Mouse (Mus musculus) heart, embryonic 16.5 days (tissue): ENCODE results near the gene Tnfrsf13c. TPM values are rescaled to one million over a fixed set of nuclear protein-coding genes. Genes with fewer than 3 reads are reported as not detected.
A peak's percentile ranks its signal among the peaks of the same experiment; 100 is the strongest.

Experiments
- ATAC-seq: fragments of 200-750 bp; cut with Nextera tagmentation; replicated peaks from 2 replicates; pipeline ENCODE4 v1.8.0; 2017; ENCODE audit warnings: moderate number of reproducible peaks; ENCODE audit not compliant: insufficient read depth, low FRiP score; ENCODE audit errors: extremely low read depth
- H3K27ac ChIP-seq: fragments of 300-500 bp; sonication (generic); 2 replicates; pipeline ENCODE4 v1.5.1; 2014; ENCODE audit warnings: mild to moderate bottlenecking, low read length, control low read depth, moderate library complexity
- H3K27me3 ChIP-seq: fragments of 300-500 bp; sonication (generic); 2 replicates; pipeline ENCODE4 v1.6.1; 2014; ENCODE audit warnings: low read length, mixed read lengths; ENCODE audit not compliant: control insufficient read depth, insufficient read depth
- H3K36me3 ChIP-seq: fragments of 300-500 bp; sonication (generic); 2 replicates; pipeline ENCODE4 v1.6.1; 2014; ENCODE audit not compliant: control insufficient read depth, insufficient read depth
- H3K4me1 ChIP-seq: fragments of 300-500 bp; sonication (generic); 2 replicates; pipeline ENCODE4 v1.6.1; 2014; ENCODE audit warnings: low read length, mixed read lengths; ENCODE audit not compliant: control insufficient read depth, insufficient read depth
- H3K4me2 ChIP-seq: fragments of 300-500 bp; sonication (generic); 2 replicates; pipeline ENCODE4 v1.6.1; 2014; ENCODE audit warnings: low read depth, mild to moderate bottlenecking, control low read depth, low read length
- H3K4me3 ChIP-seq: fragments of 300-500 bp; sonication (generic); 2 replicates; pipeline ENCODE4 v1.5.1; 2014; ENCODE audit warnings: mild to moderate bottlenecking, control low read depth, low read length
- H3K9ac ChIP-seq: fragments of 300-500 bp; sonication (generic); 2 replicates; pipeline ENCODE4 v1.6.1; 2014; ENCODE audit warnings: low read length, control low read depth
- H3K9me3 ChIP-seq: fragments of 300-500 bp; sonication (generic); replicated peaks from 2 replicates; pipeline ENCODE4 v1.6.1; 2016; ENCODE audit warnings: low read length; ENCODE audit not compliant: control insufficient read depth
- WGBS: fragments of 180-500 bp; shearing (Covaris S2); extraction: QIAGEN DNeasy Blood & Tissue Kit; methylation state at CpG from one replicate; pipeline ENCODE4 v1.1.7; 2014; 5-methylcytosine and 5-hydroxymethylcytosine counted together
- polyA plus RNA-seq: library from polyadenylated mRNA; unstranded; fragments of >200 nt; fragmentation: Nextera tagmentation; extraction: Ambion mirVana; gene quantifications from 2 replicates; pipeline ENCODE4 v1.2.1, GENCODE M21; 2015

Gene Tnfrsf13c
- polyA plus RNA-seq, 1 experiment from 2014 or later = 0.18 TPM

- H3K27ac ChIP-seq = no peak within 1 kb of the TSS
- H3K9me3 ChIP-seq = no peaks in the 10 kb centered on the region
- ATAC-seq = no peak
- 1% methylated on average over 30 of the region's 34 CpGs for WGBS
- peaks cover 17% of the 10 kb centered on the region for H3K4me1 ChIP-seq
- H3K36me3 ChIP-seq = no peaks in the 10 kb centered on the region
- H3K9ac ChIP-seq = peak within 1 kb of the TSS; percentile 4
- peaks cover 89% of the 10 kb centered on the region for H3K27me3 ChIP-seq
- H3K4me3 ChIP-seq = peak within 1 kb of the TSS; percentile 47
- peak within 1 kb of the TSS; percentile 65 for H3K4me2 ChIP-seq
Measured at GRCm38 (mm10) chr15:82212752-82213063, 11.5 kb downstream of the Tnfrsf13c start, which contains the start of gene Shisa8. Shisa8 (minus strand) TSS chr15:82212815.

DNA sequence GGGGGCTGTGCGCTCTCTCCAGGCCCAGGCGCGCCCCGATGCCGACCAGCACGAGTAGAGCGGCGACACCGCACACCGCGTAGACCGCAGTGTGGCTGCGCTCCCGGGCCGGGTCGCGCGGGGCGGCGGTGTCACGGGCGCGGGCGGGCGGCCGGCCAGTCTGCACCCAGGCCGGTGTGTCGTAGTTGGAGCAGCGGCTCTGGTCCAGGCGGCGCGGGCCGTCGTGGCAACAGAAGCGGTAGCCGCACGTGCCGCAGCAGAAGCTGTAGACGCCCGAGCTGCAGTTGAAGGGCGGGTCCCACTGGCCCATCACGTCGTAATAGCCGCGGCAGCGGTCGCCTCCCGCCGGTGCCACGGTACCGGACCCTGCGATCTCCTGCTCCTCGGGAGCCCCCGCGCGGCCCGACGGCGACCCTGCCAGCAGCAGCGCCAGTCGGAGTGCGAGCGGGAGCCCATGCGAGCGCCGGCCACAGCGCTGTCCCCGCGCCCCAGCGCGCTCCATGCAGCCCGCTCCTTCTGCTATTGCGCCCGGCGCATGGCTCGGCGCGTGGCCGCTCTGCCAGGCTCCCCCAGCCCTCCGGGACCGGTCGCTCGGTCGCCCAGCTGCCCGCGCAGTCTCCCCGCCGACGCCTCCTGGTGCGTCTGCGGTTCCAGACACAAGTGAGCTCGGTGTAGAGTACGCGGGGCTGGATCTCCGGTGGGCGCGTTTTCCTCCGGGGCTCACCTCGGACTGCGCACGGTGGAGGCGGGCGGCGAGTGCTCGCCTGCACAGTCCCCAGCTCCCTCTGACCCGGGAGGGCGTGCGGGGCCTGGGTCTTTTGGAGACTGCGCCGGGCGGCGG lies 12.0 kb downstream of the Tnfrsf13c start:
- H3K27ac ChIP-seq = no peak overlapping the region
- peak overlapping the region; percentile 65 for H3K4me2 ChIP-seq
- peak overlapping the region; percentile 4 for H3K9ac ChIP-seq
- H3K36me3 ChIP-seq = no peaks in the 10 kb centered on the region
- peak; percentile 57; the same call in 1 of the 2 replicates for ATAC-seq
- H3K4me3 ChIP-seq = peak overlapping the region; percentile 47
- no peaks in the 10 kb centered on the region for H3K9me3 ChIP-seq
- under 1% methylated on average over 103 of the region's 112 CpGs for WGBS
- peaks cover 20% of the 10 kb centered on the region for H3K4me1 ChIP-seq
- H3K27me3 ChIP-seq = peaks cover 92% of the 10 kb centered on the region

DNA sequence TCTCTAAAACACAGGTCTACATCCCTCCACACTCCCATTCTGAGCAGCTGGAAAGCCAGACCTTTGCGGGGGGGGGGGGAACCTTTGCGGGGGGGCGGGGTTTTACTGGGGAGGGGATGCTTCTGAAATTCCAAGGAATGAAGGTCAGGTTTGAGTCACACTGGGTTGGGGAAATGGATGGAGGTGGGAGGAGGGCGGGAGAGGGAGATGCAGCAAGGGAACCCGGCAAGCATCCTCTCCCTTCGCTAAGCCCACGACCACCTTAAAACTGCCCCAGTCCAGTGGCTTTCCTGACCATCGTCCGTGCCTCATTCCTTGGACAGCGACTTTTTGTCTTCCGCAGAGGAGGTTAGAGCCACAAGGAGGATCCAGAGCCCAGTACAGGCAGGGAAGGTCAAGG lies 12.9 kb downstream of the Tnfrsf13c start:
- Histone ChIP-seq H3K4me2 (peak overlapping the region; percentile 65), H3K9me3 (no peaks in the 10 kb centered on the region), H3K9ac (no peak overlapping the region), H3K4me3 (peak overlapping the region; percentile 47), H3K4me1 (peaks cover 24% of the 10 kb centered on the region), H3K27me3 (peaks cover 93% of the 10 kb centered on the region), H3K27ac (no peak overlapping the region), H3K36me3 (no peaks in the 10 kb centered on the region)
- 3% methylated on average over 11 of the region's 11 CpGs for WGBS
- no peak for ATAC-seq

DNA sequence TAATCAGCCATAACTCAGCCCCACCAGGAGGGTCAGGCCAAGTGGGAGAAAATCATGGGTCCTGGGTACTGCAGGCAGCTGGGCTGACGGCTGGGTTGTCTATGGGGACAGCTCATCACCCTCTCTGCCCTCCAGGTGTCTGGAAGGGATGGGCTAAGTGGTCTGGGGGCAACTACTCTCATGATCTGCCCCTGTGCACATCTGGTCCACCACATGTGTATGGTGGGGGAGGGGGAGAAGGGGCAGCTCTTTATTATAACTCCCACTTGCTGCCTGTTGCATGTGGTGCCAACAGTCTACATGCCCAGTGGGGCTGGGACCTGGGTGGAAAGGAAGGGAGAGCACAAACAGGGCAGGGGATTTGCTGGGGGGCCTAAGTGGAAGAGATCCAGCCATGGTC lies 13.4 kb downstream of the Tnfrsf13c start:
- peaks cover 24% of the 10 kb centered on the region for H3K4me1 ChIP-seq
- 56% methylated on average over 1 of the region's 1 CpGs for WGBS
- H3K9me3 ChIP-seq = no peaks in the 10 kb centered on the region
- peaks cover 91% of the 10 kb centered on the region for H3K27me3 ChIP-seq
- H3K9ac ChIP-seq = no peak overlapping the region
- H3K27ac ChIP-seq = no peak overlapping the region
- H3K4me2 ChIP-seq = no peak overlapping the region
- H3K36me3 ChIP-seq = no peaks in the 10 kb centered on the region
- ATAC-seq = no peak
- no peak overlapping the region for H3K4me3 ChIP-seq

DNA sequence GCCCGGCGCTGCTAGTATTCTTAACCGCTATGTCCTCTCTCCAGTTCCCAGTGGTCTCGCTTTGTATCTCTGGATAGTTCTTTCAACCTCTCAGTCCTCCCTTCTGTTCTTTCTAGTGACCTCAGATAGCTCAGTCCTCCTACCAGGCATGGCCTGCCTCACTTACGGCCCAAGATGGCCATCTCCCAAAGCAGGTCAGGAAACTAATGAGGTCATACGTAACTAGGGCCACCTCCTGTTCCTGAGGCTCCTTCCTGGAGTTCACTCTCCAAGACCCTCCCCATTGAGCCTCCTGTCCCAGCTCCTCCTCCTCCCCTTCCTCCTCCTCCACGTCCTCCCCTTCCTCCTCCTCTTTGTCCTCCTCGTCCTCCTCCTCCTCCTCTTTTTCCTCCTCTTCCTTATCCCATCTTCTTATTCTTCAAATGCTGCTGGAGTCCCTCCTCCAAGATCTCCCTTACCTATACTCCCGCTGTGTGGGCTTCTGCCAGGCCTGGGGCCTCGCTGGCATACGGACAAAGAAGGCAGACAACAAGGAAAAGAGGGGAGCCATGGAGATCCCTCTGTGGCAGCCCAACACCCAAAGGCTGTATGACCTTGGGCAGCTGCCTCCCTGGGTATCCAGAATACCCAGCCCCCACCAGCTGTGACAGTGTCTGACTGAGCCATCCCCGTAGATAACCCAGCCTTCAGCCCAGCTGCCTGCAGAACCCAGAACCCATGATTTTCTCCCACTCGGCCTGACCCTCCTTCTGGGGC lies 14.7 kb downstream of the Tnfrsf13c start:
- H3K4me3 ChIP-seq = no peak overlapping the region
- no peak overlapping the region for H3K27ac ChIP-seq
- WGBS = 80% methylated on average over 13 of the region's 13 CpGs
- no peaks in the 10 kb centered on the region for H3K9me3 ChIP-seq
- no peak overlapping the region for H3K4me2 ChIP-seq
- peaks cover 82% of the 10 kb centered on the region for H3K27me3 ChIP-seq
- peaks cover 24% of the 10 kb centered on the region for H3K4me1 ChIP-seq
- no peaks in the 10 kb centered on the region for H3K36me3 ChIP-seq
- H3K9ac ChIP-seq = no peak overlapping the region
- ATAC-seq = no peak

DNA sequence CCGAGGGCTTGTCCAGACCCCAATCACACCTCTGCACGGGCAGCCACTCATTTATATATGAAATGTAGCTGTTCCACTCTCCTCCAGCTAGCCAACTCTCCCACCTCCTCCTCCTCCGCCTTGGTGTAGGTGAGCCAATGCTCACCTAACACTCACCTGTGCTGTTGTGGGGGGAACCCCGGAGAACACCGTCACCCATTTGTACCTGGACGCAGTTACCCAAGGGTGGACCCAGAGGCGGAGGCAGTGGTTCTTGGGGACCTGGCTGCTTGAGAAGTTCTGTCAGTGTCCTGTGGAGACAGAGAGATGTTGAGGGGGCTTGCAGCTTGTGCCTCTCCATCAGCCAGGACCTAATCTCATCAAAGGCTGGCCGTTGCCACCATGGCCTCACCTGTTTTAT lies 15.9 kb downstream of the Tnfrsf13c start:
- no peak overlapping the region for H3K4me3 ChIP-seq
- H3K9ac ChIP-seq = no peak overlapping the region
- peaks cover 7% of the 10 kb centered on the region for H3K36me3 ChIP-seq
- no peaks in the 10 kb centered on the region for H3K9me3 ChIP-seq
- H3K27ac ChIP-seq = no peak overlapping the region
- peaks cover 24% of the 10 kb centered on the region for H3K4me1 ChIP-seq
- no peak overlapping the region for H3K4me2 ChIP-seq
- H3K27me3 ChIP-seq = peaks cover 75% of the 10 kb centered on the region
- WGBS = 78% methylated on average over 8 of the region's 8 CpGs
- ATAC-seq = no peak

- 23% methylated on average over 30 of the region's 30 CpGs for WGBS
- peak overlapping the region; percentile 2; the same call in 1 of the 2 replicates for H3K4me2 ChIP-seq
- no peak overlapping the region for H3K9ac ChIP-seq
Measured at GRCm38 (mm10) chr15:82207504-82208219, 16.5 kb downstream of the Tnfrsf13c start.

DNA sequence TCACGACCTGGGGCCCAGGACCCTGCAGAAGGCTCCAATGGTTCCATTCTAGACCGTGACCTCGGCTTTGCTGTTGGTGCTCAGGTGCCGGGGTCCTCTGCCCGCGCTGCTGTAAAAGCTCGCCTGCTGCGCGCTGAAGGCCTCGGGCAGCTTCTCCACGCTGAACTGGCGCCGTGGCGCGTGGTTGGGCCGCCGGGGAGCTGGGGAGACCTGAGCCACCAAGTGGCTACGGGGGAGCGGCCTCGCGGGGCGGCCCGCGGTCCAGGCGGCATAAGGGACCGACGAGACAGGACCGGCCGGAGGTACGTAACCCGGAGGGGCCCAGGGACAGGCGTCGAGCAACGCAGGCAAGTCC lies 17.1 kb downstream of the Tnfrsf13c start:
- peak overlapping the region; percentile 2; the same call in 1 of the 2 replicates for H3K4me2 ChIP-seq
- peaks cover 63% of the 10 kb centered on the region for H3K27me3 ChIP-seq
- WGBS = 17% methylated on average over 34 of the region's 34 CpGs
- H3K36me3 ChIP-seq = peaks cover 9% of the 10 kb centered on the region
- H3K4me3 ChIP-seq = 0 out of 2 replicates have a peak overlapping the region, but pooled peaks have one; percentile 7
- H3K4me1 ChIP-seq = peaks cover 24% of the 10 kb centered on the region
- 0 out of 2 replicates have a peak overlapping the region, but pooled peaks have one; percentile 44 for H3K9ac ChIP-seq
- no peak overlapping the region for H3K27ac ChIP-seq
- ATAC-seq = no peak
- no peaks in the 10 kb centered on the region for H3K9me3 ChIP-seq

More at GRCm38 (mm10) chr15:82207504-82208219, 16.5 kb downstream of the Tnfrsf13c start:
- no peak for ATAC-seq
- peaks cover 9% of the 10 kb centered on the region for H3K36me3 ChIP-seq
- no peak overlapping the region for H3K4me3 ChIP-seq
- H3K27me3 ChIP-seq = peaks cover 69% of the 10 kb centered on the region
- no peak overlapping the region for H3K27ac ChIP-seq
- H3K9me3 ChIP-seq = no peaks in the 10 kb centered on the region
- H3K4me1 ChIP-seq = peaks cover 24% of the 10 kb centered on the region
